Mouse (Mus musculus): ENCODE measurements at regions not wholly inside any gene's neighbourhood (a gene's known extent, or its start where the extent isn't known, plus 50 kb on each side); places are given as distances from the start of the nearest gene placed in this dataset.

DNA sequence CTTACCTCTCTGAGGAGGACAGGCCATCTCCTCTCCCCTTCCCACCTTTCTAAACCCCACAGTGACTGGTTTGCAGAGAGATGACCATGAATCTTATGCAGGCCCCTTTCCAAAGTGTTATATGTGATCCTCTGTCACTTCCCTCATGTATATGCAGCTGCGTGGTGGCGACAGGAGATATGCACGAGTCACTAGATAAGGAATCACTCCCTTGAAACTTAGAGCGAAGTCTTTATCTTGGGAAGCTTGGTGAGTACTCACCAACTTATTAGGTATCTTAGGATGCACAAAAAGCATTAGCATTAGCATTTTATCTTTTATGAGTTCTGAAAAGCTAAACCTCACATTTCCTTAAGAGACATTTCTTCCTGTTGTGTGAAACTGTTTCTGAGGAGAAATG lies 421.9 kb downstream of the Tmem161b start:
- 82% methylated on average over 4 of the region's 4 CpGs for WGBS
- Histone ChIP-seq H3K27me3 (ENCODE audit: control insufficient read depth, insufficient read depth, low read length) (no peaks in the 10 kb centered on the region), H3K4me1 (ENCODE audit: control insufficient read depth, insufficient read depth, insufficient read length) (no peaks in the 10 kb centered on the region), H3K4me3 (ENCODE audit: extremely low read depth, insufficient read depth, insufficient read length) (no peak overlapping the region), H3K27ac (ENCODE audit: insufficient read depth, low read length) (no peak overlapping the region), H3K36me3 (ENCODE audit: control insufficient read depth, insufficient read depth, low read length) (no peaks in the 10 kb centered on the region)
- no peak for DNase-seq (ENCODE audit: low read depth in 1 of 2, low spot score in 2 of 2)
- TF ChIP-seq POLR2A (IDR thresholded peaks at IDR 0.05; ENCODE audit: low read depth, low read length), result no peak
- no peak for TF ChIP-seq CTCF (IDR thresholded peaks at IDR 0.05; ENCODE audit: extremely low read depth, insufficient read depth, insufficient read length, insufficient replicate concordance)

DNA sequence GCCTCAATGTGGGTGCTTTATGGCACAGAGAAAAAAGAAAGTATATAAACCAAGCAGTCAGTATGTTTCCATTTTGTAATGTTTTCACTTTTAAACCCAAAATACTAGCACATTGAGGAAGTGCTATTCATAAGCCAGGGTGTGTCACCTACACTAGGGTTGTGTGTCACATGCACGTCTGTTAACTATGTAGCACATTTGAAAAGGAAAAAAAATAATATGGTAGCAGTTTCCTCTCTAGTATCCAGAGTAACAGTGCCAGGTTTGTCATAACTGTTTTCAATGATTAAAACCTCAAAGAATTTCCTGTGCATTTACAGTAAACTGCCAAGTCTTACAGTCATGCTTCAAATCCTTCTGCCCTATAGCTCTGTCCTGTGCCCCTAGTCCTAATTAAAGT lies 424.8 kb downstream of the Tmem161b start:
- no peak for DNase-seq (ENCODE audit: low read depth in 1 of 2, low spot score in 2 of 2)
- Histone ChIP-seq H3K4me1 (ENCODE audit: control insufficient read depth, insufficient read depth, insufficient read length) (no peaks in the 10 kb centered on the region), H3K27me3 (ENCODE audit: control insufficient read depth, insufficient read depth, low read length) (no peaks in the 10 kb centered on the region), H3K36me3 (ENCODE audit: control insufficient read depth, insufficient read depth, low read length) (no peaks in the 10 kb centered on the region), H3K27ac (ENCODE audit: insufficient read depth, low read length) (no peak overlapping the region), H3K4me3 (ENCODE audit: extremely low read depth, insufficient read depth, insufficient read length) (no peak overlapping the region)
- WGBS, result 30% methylated on average over 1 of the region's 1 CpGs
- TF ChIP-seq CTCF (IDR thresholded peaks at IDR 0.05; ENCODE audit: extremely low read depth, insufficient read depth, insufficient read length, insufficient replicate concordance), result no peak
- no peak for TF ChIP-seq POLR2A (IDR thresholded peaks at IDR 0.05; ENCODE audit: low read depth, low read length)

DNA sequence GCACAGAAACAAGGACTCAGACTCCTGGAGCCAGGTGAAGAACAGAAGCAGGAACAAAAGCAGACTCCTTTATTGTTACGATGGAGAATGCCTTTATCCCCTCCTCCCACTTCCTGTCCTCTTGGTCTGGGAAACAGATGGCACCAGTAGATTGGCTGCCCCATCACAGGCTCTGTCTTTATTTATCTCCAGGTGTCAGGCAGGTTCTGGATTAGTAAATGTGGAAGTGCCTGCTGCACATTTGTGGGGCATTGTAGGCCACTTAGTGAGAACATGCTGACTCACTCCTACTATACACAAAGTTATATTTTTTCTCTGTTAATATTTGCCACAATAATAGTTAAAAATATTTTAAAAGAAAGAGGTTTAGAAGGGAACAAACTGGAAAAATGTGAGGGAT lies 426.0 kb downstream of the Tmem161b start:
- Histone ChIP-seq H3K27me3 (ENCODE audit: control insufficient read depth, insufficient read depth, low read length) (no peaks in the 10 kb centered on the region), H3K27ac (ENCODE audit: insufficient read depth, low read length) (no peak overlapping the region), H3K4me3 (ENCODE audit: extremely low read depth, insufficient read depth, insufficient read length) (no peak overlapping the region), H3K36me3 (ENCODE audit: control insufficient read depth, insufficient read depth, low read length) (no peaks in the 10 kb centered on the region), H3K4me1 (ENCODE audit: control insufficient read depth, insufficient read depth, insufficient read length) (no peaks in the 10 kb centered on the region)
- no peak for DNase-seq (ENCODE audit: low read depth in 1 of 2, low spot score in 2 of 2)
- no peak for TF ChIP-seq POLR2A (IDR thresholded peaks at IDR 0.05; ENCODE audit: low read depth, low read length)
- no peak for TF ChIP-seq CTCF (IDR thresholded peaks at IDR 0.05; ENCODE audit: extremely low read depth, insufficient read depth, insufficient read length, insufficient replicate concordance)
- whole genome bisulfite sequencing, result 12% methylated on average over 1 of the region's 1 CpGs

DNA sequence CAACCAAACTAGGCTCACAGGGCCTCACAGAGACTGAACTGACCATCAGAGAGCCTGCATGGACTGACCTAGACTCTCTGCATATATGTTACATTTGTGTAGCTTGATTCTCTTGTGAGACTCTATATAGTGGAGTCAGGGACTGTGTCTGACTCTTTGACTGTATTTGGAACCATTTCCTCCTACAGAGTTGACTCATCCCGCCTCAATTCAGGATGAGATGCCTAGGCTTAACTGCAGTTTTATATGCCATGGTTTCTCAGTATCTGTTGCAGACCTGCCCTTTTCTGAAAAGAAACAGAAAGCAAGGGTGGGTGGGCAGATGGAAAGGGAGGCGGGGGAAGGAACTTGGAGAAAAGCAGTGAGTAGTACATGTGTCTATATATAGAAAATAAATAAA lies 441.9 kb downstream of the Tmem161b start:
- TF ChIP-seq POLR2A (IDR thresholded peaks at IDR 0.05; ENCODE audit: low read depth, low read length), result no peak
- no peak for TF ChIP-seq CTCF (IDR thresholded peaks at IDR 0.05; ENCODE audit: extremely low read depth, insufficient read depth, insufficient read length, insufficient replicate concordance)
- no peak for DNase-seq (ENCODE audit: low read depth in 1 of 2, low spot score in 2 of 2)
- 85% methylated on average over 2 of the region's 2 CpGs for WGBS
- Histone ChIP-seq H3K4me1 (ENCODE audit: control insufficient read depth, insufficient read depth, insufficient read length) (no peaks in the 10 kb centered on the region), H3K27ac (ENCODE audit: insufficient read depth, low read length) (no peak overlapping the region), H3K27me3 (ENCODE audit: control insufficient read depth, insufficient read depth, low read length) (no peaks in the 10 kb centered on the region), H3K4me3 (ENCODE audit: extremely low read depth, insufficient read depth, insufficient read length) (no peak overlapping the region), H3K36me3 (ENCODE audit: control insufficient read depth, insufficient read depth, low read length) (no peaks in the 10 kb centered on the region)

DNA sequence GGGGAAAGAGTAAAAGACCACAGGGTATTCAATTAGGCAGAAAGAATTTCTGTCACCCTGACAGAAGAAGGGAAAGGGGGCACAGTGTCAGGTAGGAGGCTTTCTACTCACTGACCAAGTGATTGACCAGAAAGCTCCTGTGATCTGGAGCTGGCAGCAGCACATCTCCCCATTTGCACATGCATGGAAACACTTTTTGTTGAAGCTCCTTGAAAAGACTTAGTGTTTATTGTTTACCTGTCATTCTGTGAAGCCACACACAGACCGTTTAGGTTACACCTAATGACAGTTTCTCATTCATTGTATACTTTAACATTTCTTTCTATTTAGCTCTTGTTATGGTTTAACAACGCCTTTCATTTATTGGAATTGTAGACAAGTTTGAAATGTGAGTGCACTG lies 458.9 kb downstream of the Tmem161b start:
- Histone ChIP-seq H3K4me3 (ENCODE audit: extremely low read depth, insufficient read depth, insufficient read length) (no peak overlapping the region), H3K27me3 (ENCODE audit: control insufficient read depth, insufficient read depth, low read length) (no peaks in the 10 kb centered on the region), H3K4me1 (ENCODE audit: control insufficient read depth, insufficient read depth, insufficient read length) (no peaks in the 10 kb centered on the region), H3K27ac (ENCODE audit: insufficient read depth, low read length) (no peak overlapping the region), H3K36me3 (ENCODE audit: control insufficient read depth, insufficient read depth, low read length) (no peaks in the 10 kb centered on the region)
- no peak for TF ChIP-seq POLR2A (IDR thresholded peaks at IDR 0.05; ENCODE audit: low read depth, low read length)
- TF ChIP-seq CTCF (IDR thresholded peaks at IDR 0.05; ENCODE audit: extremely low read depth, insufficient read depth, insufficient read length, insufficient replicate concordance), result no peak
- 70% methylated on average over 2 of the region's 2 CpGs for WGBS
- DNase-seq (ENCODE audit: low read depth in 1 of 2, low spot score in 2 of 2), result no peak

DNA sequence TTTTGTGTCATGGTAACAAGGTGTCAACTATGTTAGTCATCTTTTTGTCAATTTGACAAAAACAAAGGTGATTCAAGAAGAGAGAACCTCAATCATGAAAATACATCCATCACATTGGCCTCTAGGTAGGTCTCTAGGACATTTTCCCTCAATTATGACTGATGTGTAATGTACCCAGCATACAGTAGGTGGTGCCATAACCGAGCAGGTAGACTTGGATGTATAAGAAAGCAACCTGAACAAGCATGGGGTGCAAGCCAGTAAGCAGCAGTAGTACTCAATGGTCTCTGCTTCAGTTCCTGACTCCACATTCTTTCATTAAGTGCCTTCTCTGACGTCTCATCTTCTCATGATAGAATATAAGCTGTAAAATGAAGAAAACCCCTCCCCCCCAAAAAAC lies 463.8 kb downstream of the Tmem161b start:
- Histone ChIP-seq H3K27me3 (ENCODE audit: control insufficient read depth, insufficient read depth, low read length) (no peaks in the 10 kb centered on the region), H3K36me3 (ENCODE audit: control insufficient read depth, insufficient read depth, low read length) (no peaks in the 10 kb centered on the region), H3K4me1 (ENCODE audit: control insufficient read depth, insufficient read depth, insufficient read length) (no peaks in the 10 kb centered on the region), H3K27ac (ENCODE audit: insufficient read depth, low read length) (no peak overlapping the region), H3K4me3 (ENCODE audit: extremely low read depth, insufficient read depth, insufficient read length) (no peak overlapping the region)
- 75% methylated on average over 2 of the region's 2 CpGs for WGBS
- TF ChIP-seq CTCF (IDR thresholded peaks at IDR 0.05; ENCODE audit: extremely low read depth, insufficient read depth, insufficient read length, insufficient replicate concordance) (no peak), POLR2A (IDR thresholded peaks at IDR 0.05; ENCODE audit: low read depth, low read length) (no peak)
- no peak for DNase-seq (ENCODE audit: low read depth in 1 of 2, low spot score in 2 of 2)

DNA sequence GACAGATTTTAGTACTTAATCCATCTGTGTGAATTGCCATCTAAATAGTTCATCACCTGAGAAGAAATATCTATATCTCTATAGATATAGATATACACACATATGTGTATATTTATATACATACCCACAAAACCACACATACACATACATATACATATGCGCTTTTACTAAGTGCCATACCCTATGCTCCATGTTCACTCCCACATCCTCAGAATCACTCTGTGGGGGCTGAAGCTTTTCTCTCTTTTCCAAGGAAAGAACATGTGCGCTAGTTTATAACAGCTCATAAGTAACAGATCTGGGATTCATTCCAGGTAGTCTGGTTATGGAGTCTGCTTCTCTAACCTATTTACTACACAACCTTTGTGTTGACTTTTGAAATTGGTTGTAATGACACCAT lies 471.4 kb downstream of the Tmem161b start:
- TF ChIP-seq POLR2A (IDR thresholded peaks at IDR 0.05; ENCODE audit: low read depth, low read length), result no peak
- WGBS, result 88% methylated on average over 2 of the region's 2 CpGs
- H3K4me1 ChIP-seq (ENCODE audit: control insufficient read depth, insufficient read depth, insufficient read length), result no peaks in the 10 kb centered on the region
- no peak overlapping the region for H3K4me3 ChIP-seq (ENCODE audit: extremely low read depth, insufficient read depth, insufficient read length)
- H3K27ac ChIP-seq (ENCODE audit: insufficient read depth, low read length), result no peak overlapping the region
- H3K27me3 ChIP-seq (ENCODE audit: control insufficient read depth, insufficient read depth, low read length), result no peaks in the 10 kb centered on the region
- no peak for DNase-seq (ENCODE audit: low read depth in 1 of 2, low spot score in 2 of 2)
- no peaks in the 10 kb centered on the region for H3K36me3 ChIP-seq (ENCODE audit: control insufficient read depth, insufficient read depth, low read length)
